Mouse (Mus musculus) kidney, postnatal 0 days (tissue): ENCODE measurements around the gene Rad51. TPM values are rescaled to one million over a fixed set of nuclear protein-coding genes. Genes with fewer than 3 reads are reported as not detected.

Experiments used
- ATAC-seq: fragments of 200-750 bp; cut with Nextera tagmentation; replicated peaks from 2 replicates; pipeline ENCODE4 v1.8.0; 2017; ENCODE audit warnings: low read depth, moderate number of reproducible peaks, moderate TSS enrichment, moderate library complexity; ENCODE audit not compliant: low FRiP score
- DNase-seq: peaks from one replicate; pipeline ENCODE4 v3.0.0-alpha.2; 2016; ENCODE audit warnings: low spot score
- H3K27ac ChIP-seq: fragments of 300-500 bp; sonication (generic); 2 replicates; pipeline ENCODE4 v1.5.1; 2014; ENCODE audit warnings: mild to moderate bottlenecking
- H3K27me3 ChIP-seq: fragments of 300-500 bp; sonication (generic); 2 replicates; pipeline ENCODE4 v1.6.1; 2014; ENCODE audit warnings: low read length, mixed read lengths; ENCODE audit not compliant: insufficient read depth
- H3K36me3 ChIP-seq: fragments of 300-500 bp; sonication (generic); 2 replicates; pipeline ENCODE4 v1.6.1; 2014; ENCODE audit warnings: low read length, mixed read lengths; ENCODE audit not compliant: insufficient read depth
- H3K4me1 ChIP-seq: fragments of 300-500 bp; sonication (generic); replicated peaks from 2 replicates; pipeline ENCODE4 v1.6.1; 2014; ENCODE audit warnings: antibody characterized with exemption, low read length, mixed read lengths; ENCODE audit not compliant: insufficient read depth
- H3K4me2 ChIP-seq: fragments of 300-500 bp; sonication (generic); 2 replicates; pipeline ENCODE4 v1.6.1; 2014; ENCODE audit warnings: mild to moderate bottlenecking, low read length, moderate library complexity, mixed read lengths
- H3K4me3 ChIP-seq: fragments of 300-500 bp; sonication (generic); replicated peaks from 2 replicates; pipeline ENCODE4 v1.5.1; 2014; ENCODE audit warnings: low read depth, low read length
- H3K9ac ChIP-seq: fragments of 300-500 bp; sonication (generic); 2 replicates; pipeline ENCODE4 v1.6.1; 2014; ENCODE audit warnings: low read depth, low read length
- H3K9me3 ChIP-seq: fragments of 300-500 bp; sonication (generic); replicated peaks from 2 replicates; pipeline ENCODE4 v1.6.1; 2016; ENCODE audit warnings: low read length, inconsistent platforms, mixed read lengths
- CTCF ChIP-seq: IDR thresholded peaks from 2 replicates; pipeline ENCODE4 v1.5.1; 2016; ENCODE audit warnings: antibody characterized with exemption, low read depth, mild to moderate bottlenecking, moderate library complexity
- WGBS: fragments of 180-500 bp; shearing (Covaris S2); extraction: QIAGEN DNeasy Blood & Tissue Kit; methylation state at CpG from one replicate; pipeline ENCODE4 v1.1.7; 2014; 5-methylcytosine and 5-hydroxymethylcytosine counted together
- polyA plus RNA-seq: library from polyadenylated mRNA; unstranded; fragments of >200 nt; fragmentation: Nextera tagmentation; extraction: Ambion mirVana; gene quantifications from 2 replicates; pipeline ENCODE4 v1.2.1, GENCODE M21; 2015

Gene Rad51
- polyA plus RNA-seq, 1 experiment from 2014 or later = 17.0 TPM

DNA sequence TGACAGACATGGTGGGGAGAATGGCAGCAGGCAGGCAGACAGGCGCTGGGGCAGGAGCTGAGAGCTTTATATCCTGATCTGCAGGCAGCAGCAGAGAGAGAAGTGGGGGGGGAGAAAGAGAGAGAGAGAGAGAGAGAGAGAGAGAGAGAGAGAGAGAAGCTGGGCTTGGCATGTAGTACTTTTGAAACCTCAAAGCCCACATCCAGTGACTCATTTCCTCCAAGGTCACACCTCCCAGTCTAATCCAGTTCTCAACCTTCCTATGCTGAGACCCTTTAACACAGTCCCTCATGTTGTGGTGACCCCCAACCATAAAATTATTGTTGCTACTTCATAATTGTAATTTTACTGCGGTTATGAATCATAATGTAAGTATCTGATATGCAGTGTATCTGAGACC, 57.7 kb downstream of the Rad51 start:
- no peak overlapping the region for H3K27ac ChIP-seq
- H3K4me3 ChIP-seq = no peak overlapping the region
- no peaks in the 10 kb centered on the region for H3K27me3 ChIP-seq
- H3K9ac ChIP-seq = no peak overlapping the region
- no peak for TF ChIP-seq CTCF
- 85% methylated on average over 2 of the region's 2 CpGs for WGBS
- no peak for DNase-seq
- ATAC-seq = no peak
- H3K4me2 ChIP-seq = no peak overlapping the region
- H3K36me3 ChIP-seq = no peaks in the 10 kb centered on the region
- H3K4me1 ChIP-seq = peaks cover 27% of the 10 kb centered on the region
- no peaks in the 10 kb centered on the region for H3K9me3 ChIP-seq

- Histone ChIP-seq H3K36me3 (no peaks in the 10 kb centered on the region), H3K4me2 (no peak overlapping the region), H3K27ac (no peak overlapping the region), H3K27me3 (no peaks in the 10 kb centered on the region), H3K9ac (no peak overlapping the region), H3K4me1 (peaks cover 27% of the 10 kb centered on the region), H3K4me3 (no peak overlapping the region), H3K9me3 (no peaks in the 10 kb centered on the region)
- DNase-seq (peak; percentile 21), ATAC-seq (no peak)
- TF ChIP-seq CTCF = no peak
- WGBS = 48% methylated on average over 8 of the region's 8 CpGs
Observed at GRCm38 (mm10) chr2:119171574-119171973, 59.0 kb downstream of the Rad51 start.

- 84% methylated on average over 7 of the region's 7 CpGs for WGBS
- DNase-seq = no peak
- Histone ChIP-seq H3K27ac (no peak overlapping the region; the same call in 1 of the 2 replicates), H3K4me3 (no peak overlapping the region), H3K9ac (no peak overlapping the region), H3K9me3 (no peaks in the 10 kb centered on the region), H3K36me3 (no peaks in the 10 kb centered on the region), H3K27me3 (no peaks in the 10 kb centered on the region), H3K4me2 (no peak overlapping the region), H3K4me1 (peaks cover 23% of the 10 kb centered on the region)
- no peak for ATAC-seq
- no peak for TF ChIP-seq CTCF
Observed at GRCm38 (mm10) chr2:119172446-119172845, 59.9 kb downstream of the Rad51 start.

GRCm38 (mm10) chr2:119172862-119173576, 60.4 kb downstream of the Rad51 start:
- TF ChIP-seq CTCF = no peak
- no peaks in the 10 kb centered on the region for H3K27me3 ChIP-seq
- no peak overlapping the region for H3K9ac ChIP-seq
- 13% methylated on average over 13 of the region's 13 CpGs for WGBS
- H3K4me3 ChIP-seq = no peak overlapping the region
- H3K27ac ChIP-seq = peak overlapping the region; percentile 55; the same call in 1 of the 2 replicates
- H3K36me3 ChIP-seq = no peaks in the 10 kb centered on the region
- peaks cover 18% of the 10 kb centered on the region for H3K4me1 ChIP-seq
- no peak overlapping the region; the same call in 1 of the 2 replicates for H3K4me2 ChIP-seq
- DNase-seq (peak; percentile 85), ATAC-seq (peak; percentile 47)
- H3K9me3 ChIP-seq = no peaks in the 10 kb centered on the region

DNA sequence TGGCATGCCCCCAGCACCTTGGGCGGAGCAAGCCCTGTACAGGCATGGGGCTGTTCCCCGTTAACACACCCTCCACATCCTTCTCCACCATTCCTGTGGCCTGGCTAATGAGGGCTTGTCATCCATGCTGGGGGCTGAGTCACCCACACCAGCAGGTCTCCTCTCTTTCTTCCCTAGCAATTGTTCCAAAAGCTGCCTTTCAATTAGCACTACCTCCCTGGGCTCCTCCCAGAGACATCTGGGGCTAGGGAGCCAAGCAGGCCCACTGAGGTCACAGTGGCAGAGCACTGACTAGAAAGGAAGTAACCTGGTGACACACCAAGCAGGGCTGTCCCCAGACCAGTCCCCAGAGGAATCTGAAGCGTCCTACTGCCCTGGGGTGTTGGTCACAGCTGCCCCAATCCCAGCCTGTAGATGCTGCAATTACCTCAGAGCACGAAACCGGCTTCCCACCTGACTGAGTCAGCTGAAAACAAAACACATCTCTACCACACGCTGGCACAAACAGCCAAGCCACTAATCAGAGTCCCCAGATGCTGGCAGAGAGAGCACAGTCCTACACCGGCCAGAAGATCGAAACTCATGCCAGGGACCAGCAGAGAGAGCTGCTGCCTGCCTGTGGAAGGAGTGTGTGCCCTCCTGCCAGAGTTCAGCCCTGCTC, 61.5 kb downstream of the Rad51 start, which contains the start of gene Gm14137:
TSS of gene Gm14137 (plus strand) at position 519 of the 661 bp plus-strand sequence.
- ATAC-seq (no peak; the same call in 1 of the 2 replicates), DNase-seq (no peak)
- 42% methylated on average over 8 of the region's 8 CpGs for WGBS
- H3K4me3 ChIP-seq = no peak within 1 kb of the TSS
- H3K27ac ChIP-seq = no peak within 1 kb of the TSS; the same call in 1 of the 2 replicates
- H3K4me1 ChIP-seq = peaks cover 16% of the 10 kb centered on the region
- no peak within 1 kb of the TSS for H3K4me2 ChIP-seq
- TF ChIP-seq CTCF = no peak
- H3K9ac ChIP-seq = no peak within 1 kb of the TSS
- no peaks in the 10 kb centered on the region for H3K27me3 ChIP-seq
- no peaks in the 10 kb centered on the region for H3K36me3 ChIP-seq
- no peaks in the 10 kb centered on the region for H3K9me3 ChIP-seq

DNA sequence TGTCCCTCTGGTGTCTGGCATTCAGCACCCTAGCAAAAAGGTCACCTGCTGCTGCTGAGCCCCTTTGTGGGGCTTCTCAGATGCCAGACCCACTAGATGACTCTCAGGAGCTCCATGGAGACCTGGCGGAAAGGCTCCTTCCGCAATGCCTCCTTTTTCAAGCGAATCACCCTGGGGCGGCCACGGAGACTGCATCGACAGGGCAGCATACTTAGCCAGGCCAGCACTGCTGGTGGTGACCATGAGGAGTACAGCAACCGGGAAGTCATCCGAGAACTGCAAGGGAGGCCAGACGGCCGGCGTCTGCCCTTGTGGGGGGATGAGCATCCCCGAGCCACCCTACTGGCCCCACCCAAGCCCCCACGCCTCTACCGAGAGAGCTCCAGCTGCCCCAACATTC, 62.3 kb downstream of the Rad51 start:
- WGBS = 45% methylated on average over 14 of the region's 14 CpGs
- no peak overlapping the region for H3K9ac ChIP-seq

More for the DNA sequence above, 62.3 kb downstream of the Rad51 start:
- Histone ChIP-seq H3K4me3 (no peak overlapping the region), H3K27me3 (no peaks in the 10 kb centered on the region), H3K36me3 (peaks cover 4% of the 10 kb centered on the region; the same call in 1 of the 2 replicates), H3K27ac (no peak overlapping the region; the same call in 1 of the 2 replicates), H3K9me3 (no peaks in the 10 kb centered on the region), H3K4me1 (peaks cover 16% of the 10 kb centered on the region), H3K4me2 (no peak overlapping the region)
- no peak for DNase-seq
- no peak for ATAC-seq
- TF ChIP-seq CTCF = no peak
